Mouse (Mus musculus) heart, embryonic 16.5 days (tissue): Measurements from ENCODE around the gene Krt90. TPM values are rescaled to one million over a fixed set of nuclear protein-coding genes. Genes with fewer than 3 reads are reported as not detected.

Experiments used
- ATAC-seq: fragments of 200-750 bp; cut with Nextera tagmentation; replicated peaks from 2 replicates; pipeline ENCODE4 v1.8.0; 2017; ENCODE audit warnings: moderate number of reproducible peaks; ENCODE audit not compliant: insufficient read depth, low FRiP score; ENCODE audit errors: extremely low read depth
- H3K27ac ChIP-seq: fragments of 300-500 bp; sonication (generic); 2 replicates; pipeline ENCODE4 v1.5.1; 2014; ENCODE audit warnings: mild to moderate bottlenecking, low read length, control low read depth, moderate library complexity
- H3K27me3 ChIP-seq: fragments of 300-500 bp; sonication (generic); 2 replicates; pipeline ENCODE4 v1.6.1; 2014; ENCODE audit warnings: low read length, mixed read lengths; ENCODE audit not compliant: control insufficient read depth, insufficient read depth
- H3K36me3 ChIP-seq: fragments of 300-500 bp; sonication (generic); 2 replicates; pipeline ENCODE4 v1.6.1; 2014; ENCODE audit not compliant: control insufficient read depth, insufficient read depth
- H3K4me1 ChIP-seq: fragments of 300-500 bp; sonication (generic); 2 replicates; pipeline ENCODE4 v1.6.1; 2014; ENCODE audit warnings: low read length, mixed read lengths; ENCODE audit not compliant: control insufficient read depth, insufficient read depth
- H3K4me2 ChIP-seq: fragments of 300-500 bp; sonication (generic); 2 replicates; pipeline ENCODE4 v1.6.1; 2014; ENCODE audit warnings: low read depth, mild to moderate bottlenecking, control low read depth, low read length
- H3K4me3 ChIP-seq: fragments of 300-500 bp; sonication (generic); 2 replicates; pipeline ENCODE4 v1.5.1; 2014; ENCODE audit warnings: mild to moderate bottlenecking, control low read depth, low read length
- H3K9ac ChIP-seq: fragments of 300-500 bp; sonication (generic); 2 replicates; pipeline ENCODE4 v1.6.1; 2014; ENCODE audit warnings: low read length, control low read depth
- H3K9me3 ChIP-seq: fragments of 300-500 bp; sonication (generic); replicated peaks from 2 replicates; pipeline ENCODE4 v1.6.1; 2016; ENCODE audit warnings: low read length; ENCODE audit not compliant: control insufficient read depth
- WGBS: fragments of 180-500 bp; shearing (Covaris S2); extraction: QIAGEN DNeasy Blood & Tissue Kit; methylation state at CpG from one replicate; pipeline ENCODE4 v1.1.7; 2014; 5-methylcytosine and 5-hydroxymethylcytosine counted together
- polyA plus RNA-seq: library from polyadenylated mRNA; unstranded; fragments of >200 nt; fragmentation: Nextera tagmentation; extraction: Ambion mirVana; gene quantifications from 2 replicates; pipeline ENCODE4 v1.2.1, GENCODE M21; 2015

Krt90 gene
- not detected in 2 replicates for polyA plus RNA-seq

- no peak within 1 kb of the TSS for H3K9ac ChIP-seq
- no peak within 1 kb of the TSS for H3K27ac ChIP-seq
- no peak for ATAC-seq
- 0 out of 2 replicates have a peak, but pooled peaks cover 7% of the 10 kb centered on the region for H3K27me3 ChIP-seq
- H3K36me3 ChIP-seq: no peaks in the 10 kb centered on the region
- no peaks in the 10 kb centered on the region for H3K9me3 ChIP-seq
- H3K4me1 ChIP-seq: no peaks in the 10 kb centered on the region
- no peak within 1 kb of the TSS for H3K4me2 ChIP-seq
- H3K4me3 ChIP-seq: no peak within 1 kb of the TSS
- WGBS: 64% methylated on average over 5 of the region's 5 CpGs
Measured at GRCm38 (mm10) chr15:101562850-101563249, at the start of gene Krt90. TSS of gene Krt90 (minus strand) at chr15:101562950.

- 57% methylated on average over 6 of the region's 6 CpGs for WGBS
- H3K9ac ChIP-seq: no peak overlapping the region
- H3K4me2 ChIP-seq: no peak overlapping the region
- no peaks in the 10 kb centered on the region for H3K36me3 ChIP-seq
- ATAC-seq: no peak
- H3K27me3 ChIP-seq: no peaks in the 10 kb centered on the region
- H3K4me3 ChIP-seq: no peak overlapping the region
- H3K9me3 ChIP-seq: no peaks in the 10 kb centered on the region
- H3K4me1 ChIP-seq: no peaks in the 10 kb centered on the region
- H3K27ac ChIP-seq: no peak overlapping the region
Measured at GRCm38 (mm10) chr15:101599123-101599522, 36.4 kb upstream of the Krt90 start.

GRCm38 (mm10) chr15:101588216-101588615, 25.5 kb upstream of the Krt90 start:
- Histone ChIP-seq H3K36me3 (no peaks in the 10 kb centered on the region), H3K27me3 (no peaks in the 10 kb centered on the region), H3K4me1 (no peaks in the 10 kb centered on the region), H3K4me2 (no peak overlapping the region), H3K4me3 (no peak overlapping the region), H3K9me3 (no peaks in the 10 kb centered on the region), H3K27ac (no peak overlapping the region), H3K9ac (no peak overlapping the region)
- ATAC-seq: no peak
- WGBS: 76% methylated on average over 10 of the region's 10 CpGs

- no peak overlapping the region for H3K9ac ChIP-seq
- no peak overlapping the region for H3K4me3 ChIP-seq
- H3K27me3 ChIP-seq: no peaks in the 10 kb centered on the region; the same call in 1 of the 2 replicates
- ATAC-seq: no peak
- H3K36me3 ChIP-seq: no peaks in the 10 kb centered on the region
- H3K4me1 ChIP-seq: no peaks in the 10 kb centered on the region
- no peaks in the 10 kb centered on the region for H3K9me3 ChIP-seq
- no peak overlapping the region for H3K27ac ChIP-seq
- WGBS: 19% methylated on average over 2 of the region's 2 CpGs
- no peak overlapping the region for H3K4me2 ChIP-seq
Measured at GRCm38 (mm10) chr15:101584456-101584855, 21.7 kb upstream of the Krt90 start.

GRCm38 (mm10) chr15:101583211-101583965, 20.6 kb upstream of the Krt90 start:
- Histone ChIP-seq H3K27me3 (no peaks in the 10 kb centered on the region; the same call in 1 of the 2 replicates), H3K27ac (no peak overlapping the region), H3K9me3 (no peaks in the 10 kb centered on the region), H3K9ac (no peak overlapping the region), H3K4me2 (no peak overlapping the region), H3K4me3 (no peak overlapping the region), H3K4me1 (no peaks in the 10 kb centered on the region), H3K36me3 (no peaks in the 10 kb centered on the region)
- WGBS: 74% methylated on average over 8 of the region's 8 CpGs
- no peak for ATAC-seq

- Histone ChIP-seq H3K27ac (no peak overlapping the region), H3K4me2 (no peak overlapping the region), H3K4me1 (no peaks in the 10 kb centered on the region), H3K4me3 (no peak overlapping the region), H3K9ac (no peak overlapping the region), H3K9me3 (no peaks in the 10 kb centered on the region), H3K27me3 (no peaks in the 10 kb centered on the region; the same call in 1 of the 2 replicates), H3K36me3 (no peaks in the 10 kb centered on the region)
- 61% methylated on average over 3 of the region's 3 CpGs for WGBS
- ATAC-seq: no peak
Measured at GRCm38 (mm10) chr15:101581701-101582100, 19.0 kb upstream of the Krt90 start.

- H3K9me3 ChIP-seq: no peaks in the 10 kb centered on the region
- no peak overlapping the region for H3K4me2 ChIP-seq
- H3K27me3 ChIP-seq: peaks cover 4% of the 10 kb centered on the region
- WGBS: 67% methylated on average over 5 of the region's 5 CpGs
- no peak for ATAC-seq
- H3K36me3 ChIP-seq: no peaks in the 10 kb centered on the region
- H3K27ac ChIP-seq: no peak overlapping the region
- no peaks in the 10 kb centered on the region for H3K4me1 ChIP-seq
- no peak overlapping the region for H3K9ac ChIP-seq
- H3K4me3 ChIP-seq: no peak overlapping the region
Measured at GRCm38 (mm10) chr15:101575506-101575905, 12.8 kb upstream of the Krt90 start.

- Histone ChIP-seq H3K36me3 (no peaks in the 10 kb centered on the region), H3K9ac (no peak within 1 kb of the TSS), H3K27me3 (peaks cover 4% of the 10 kb centered on the region; the same call in 1 of the 2 replicates), H3K4me2 (no peak within 1 kb of the TSS), H3K4me1 (no peaks in the 10 kb centered on the region), H3K27ac (no peak within 1 kb of the TSS), H3K9me3 (no peaks in the 10 kb centered on the region), H3K4me3 (no peak within 1 kb of the TSS)
- ATAC-seq: no peak
- 60% methylated on average over 15 of the region's 15 CpGs for WGBS
Measured at GRCm38 (mm10) chr15:101573796-101574345, 11.1 kb upstream of the Krt90 start, which contains the start of gene Krt75. TSS of gene Krt75 (minus strand) at chr15:101573904.

- no peak overlapping the region for H3K27ac ChIP-seq
- H3K4me2 ChIP-seq: no peak overlapping the region
- H3K27me3 ChIP-seq: peaks cover 4% of the 10 kb centered on the region; the same call in 1 of the 2 replicates
- WGBS: 36% methylated on average over 7 of the region's 7 CpGs
- H3K36me3 ChIP-seq: no peaks in the 10 kb centered on the region
- H3K9me3 ChIP-seq: no peaks in the 10 kb centered on the region
- ATAC-seq: no peak
- H3K4me1 ChIP-seq: no peaks in the 10 kb centered on the region
- H3K4me3 ChIP-seq: no peak overlapping the region
- H3K9ac ChIP-seq: no peak overlapping the region
Measured at GRCm38 (mm10) chr15:101567780-101568179, 5.0 kb upstream of the Krt90 start.
